Mouse (Mus musculus) left cerebral cortex, adult 8-10 months (tissue): Measurements from ENCODE around the gene Gfer. TPM values are rescaled to one million over a fixed set of nuclear protein-coding genes. Genes with fewer than 3 reads are reported as not detected.

Experiments used
- DNase-seq, 2 experiments: peaks; one replicate each; pipeline ENCODE4 v3.0.0; 2022; ENCODE audit warnings: low spot score in 2 of 2
- total RNA-seq, 4 experiments: library from RNA; stranded (reverse); gene quantifications; 2 replicates each; pipeline ENCODE4 v1.2.4; 2022

Gene Gfer
- total RNA-seq, 4 experiments from 2014 or later = 17.6 to 19.2 (median 18.0) TPM

- no peak for DNase-seq
Observed at GRCm38 (mm10) chr17:24648731-24649377, 47.1 kb downstream of the Gfer start.

- DNase-seq = no peak
Observed at GRCm38 (mm10) chr17:24647493-24647892, 48.5 kb downstream of the Gfer start.

- DNase-seq = no peak
Observed at GRCm38 (mm10) chr17:24646381-24646780, 49.6 kb downstream of the Gfer start.

GRCm38 (mm10) chr17:24645916-24646315 lies 50.0 kb downstream of the Gfer start:
- no peak for DNase-seq

GRCm38 (mm10) chr17:24644875-24645721 lies 50.9 kb downstream of the Gfer start:
- DNase-seq = no peak

- DNase-seq = no peak
Observed at GRCm38 (mm10) chr17:24644030-24644715, 51.8 kb downstream of the Gfer start.

Other genes with a start within 250 kb of the Gfer start
- gene E4f1, start 225.8 kb downstream of the Gfer start, total RNA-seq = 10 to 100 TPM; 32.3 to 36.2 (median 34.5) TPM
- gene Pgp, start 225.8 kb downstream of the Gfer start, total RNA-seq = 10 to 100 TPM; 59.0 to 68.7 (median 63.8) TPM
- gene Bricd5, start 222.3 kb downstream of the Gfer start, total RNA-seq = 1 to 10 TPM; 1.6 to 2.4 (median 1.8) TPM
- 10 to 100 TPM; 29.2 to 39.0 (median 35.4) TPM for gene Mlst8, start 217.1 kb downstream of the Gfer start, total RNA-seq
- 100 to 1,000 TPM; 119 to 135 (median 127) TPM for gene Caskin1, start 207.6 kb downstream of the Gfer start, total RNA-seq
- gene Traf7, start 168.2 kb downstream of the Gfer start, total RNA-seq = 10 to 100 TPM; 78.0 to 85.3 (median 83.4) TPM
- gene Rab26, start 161.9 kb downstream of the Gfer start, total RNA-seq = 10 to 100 TPM; 41.3 to 54.4 (median 48.4) TPM
- gene Pkd1, start 146.3 kb downstream of the Gfer start, total RNA-seq = 10 to 100 TPM; 67.7 to 81.1 (median 77.3) TPM
- 100 to 1,000 TPM; 123 to 148 (median 137) TPM for gene Tsc2, start 63.5 kb downstream of the Gfer start, total RNA-seq
- gene Nthl1, start 63.5 kb downstream of the Gfer start, total RNA-seq = 1 to 10 TPM; 5.7 to 7.0 (median 6.1) TPM
- 10 to 100 TPM; 41.0 to 47.7 (median 42.0) TPM for gene Slc9a3r2, start 45.8 kb downstream of the Gfer start, total RNA-seq
- under 1 TPM in 1 of 4 experiments, not detected in 3; 0.63 TPM for gene Npw, start 37.7 kb downstream of the Gfer start, total RNA-seq
- gene Zfp598, start 26.5 kb downstream of the Gfer start, total RNA-seq = 10 to 100 TPM; 30.4 to 40.9 (median 36.1) TPM
- gene Syngr3, start 6.2 kb downstream of the Gfer start, total RNA-seq = 100 to 1,000 TPM; 163 to 176 (median 164) TPM
- 1 to 10 TPM; 2.8 to 5.9 (median 3.0) TPM for gene Noxo1, start 78 bp upstream of the Gfer start, total RNA-seq
- 10 to 100 TPM; 23.4 to 29.7 (median 25.6) TPM for gene Tbl3, start 11.5 kb upstream of the Gfer start, total RNA-seq
- gene Rnf151, start 21.9 kb upstream of the Gfer start, total RNA-seq = under 1 TPM in 1 of 4 experiments, not detected in 3; 0.37 TPM
- gene Rps2, start 22.0 kb upstream of the Gfer start, total RNA-seq = 100 to 1,000 TPM; 270 to 312 (median 290) TPM
- 100 to 1,000 TPM; 208 to 258 (median 238) TPM for gene Ndufb10, start 28.3 kb upstream of the Gfer start, total RNA-seq
- gene Rpl3l, start 31.7 kb upstream of the Gfer start, total RNA-seq = under 1 TPM; 0.36 to 0.94 (median 0.43) TPM
- 10 to 100 TPM; 41.4 to 52.7 (median 44.7) TPM for gene Msrb1, start 40.5 kb upstream of the Gfer start, total RNA-seq
- gene Hs3st6, start 56.8 kb upstream of the Gfer start, total RNA-seq = under 1 TPM; 0.51 to 0.65 (median 0.55) TPM
- gene Meiob, start 108.1 kb upstream of the Gfer start, total RNA-seq = not detected
- 100 to 1,000 TPM; 129 to 143 (median 135) TPM for gene Hagh, start 144.0 kb upstream of the Gfer start, total RNA-seq
- 10 to 100 TPM; 18.7 to 19.5 (median 19.1) TPM for gene Fahd1, start 154.2 kb upstream of the Gfer start, total RNA-seq
- under 1 TPM in 2 of 4 experiments, not detected in 2; 0.17 to 0.25 TPM for gene Igfals, start 169.8 kb upstream of the Gfer start, total RNA-seq
- 10 to 100 TPM; 28.1 to 33.7 (median 32.0) TPM for gene Nubp2, start 190.2 kb upstream of the Gfer start, total RNA-seq
- gene Spsb3, start 190.5 kb upstream of the Gfer start, total RNA-seq = 10 to 100 TPM; 51.6 to 57.5 (median 55.3) TPM
- gene Eme2, start 198.9 kb upstream of the Gfer start, total RNA-seq = 10 to 100 TPM; 44.3 to 57.5 (median 48.6) TPM
- 10 to 100 TPM; 65.0 to 73.3 (median 69.1) TPM for gene Mrps34, start 199.0 kb upstream of the Gfer start, total RNA-seq
- gene Nme3, start 200.3 kb upstream of the Gfer start, total RNA-seq = 10 to 100 TPM; 43.5 to 59.7 (median 55.1) TPM
- gene Mapk8ip3, start 240.8 kb upstream of the Gfer start, total RNA-seq = 100 to 1,000 TPM; 348 to 379 (median 363) TPM